Mouse (Mus musculus): ENCODE measurements around the gene Snrpb2.

The Snrpb2 gene

DNA sequence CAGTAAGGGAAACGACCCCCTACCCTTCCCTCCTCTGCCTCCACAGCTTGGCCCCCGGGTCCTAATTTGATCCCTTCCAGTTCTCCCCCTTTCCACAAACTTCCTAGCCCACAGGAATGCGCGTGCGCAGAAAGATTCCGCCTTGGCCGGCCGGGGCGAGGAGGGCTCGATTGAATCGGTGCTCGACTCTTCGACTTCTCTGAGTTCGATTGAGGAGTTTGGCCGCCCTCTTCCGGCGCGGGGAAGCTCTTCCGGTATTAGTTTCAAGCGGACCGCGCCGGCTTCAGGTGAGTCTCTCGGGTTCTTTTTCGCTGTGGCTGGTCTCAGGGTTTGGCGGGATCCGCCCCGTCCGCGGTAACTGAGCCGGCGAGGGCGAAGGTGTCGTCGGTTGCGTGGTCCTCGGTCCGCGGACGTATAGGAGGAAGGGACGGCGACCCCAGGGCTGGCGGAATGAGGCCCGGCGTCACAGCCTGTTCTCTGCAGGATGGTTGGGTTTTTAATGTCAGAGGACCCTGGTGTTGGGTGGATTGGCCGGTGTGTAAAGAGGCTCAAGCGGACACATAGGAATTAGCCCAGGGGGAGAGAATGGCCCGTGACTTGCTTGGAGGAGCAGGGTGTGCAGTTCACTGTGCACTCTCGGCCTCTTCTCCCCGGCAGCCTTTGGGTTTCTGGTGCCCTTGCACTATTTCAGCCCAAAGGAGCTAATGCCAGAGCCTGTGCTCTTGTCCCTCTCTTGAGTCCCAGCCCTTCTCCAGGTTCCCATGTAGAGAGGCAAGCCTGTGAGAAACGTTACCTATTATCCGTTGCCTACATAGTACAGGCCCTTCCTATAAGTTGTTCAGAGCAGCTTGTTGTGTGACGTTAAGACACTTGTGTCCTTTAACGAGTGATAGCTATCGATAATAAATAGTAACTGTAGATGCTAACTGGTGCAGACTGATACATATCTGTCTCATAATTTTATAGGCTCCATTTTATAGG is at the start of gene Snrpb2:
Snrpb2 (plus strand) TSS at position 228 of the 981 bp plus-strand sequence.
- in situ Hi-C loops (cut with MboI, MseI) = loop anchor here (10.0 kb wide), 1 partner anchor 158 kb away; the partner anchor contains the start of gene Kif16b

GRCm38 (mm10) chr2:143013057-143013456 is 49.8 kb upstream of the Snrpb2 start:
- in situ Hi-C loops (cut with MboI, MseI) = no loop called here

DNA sequence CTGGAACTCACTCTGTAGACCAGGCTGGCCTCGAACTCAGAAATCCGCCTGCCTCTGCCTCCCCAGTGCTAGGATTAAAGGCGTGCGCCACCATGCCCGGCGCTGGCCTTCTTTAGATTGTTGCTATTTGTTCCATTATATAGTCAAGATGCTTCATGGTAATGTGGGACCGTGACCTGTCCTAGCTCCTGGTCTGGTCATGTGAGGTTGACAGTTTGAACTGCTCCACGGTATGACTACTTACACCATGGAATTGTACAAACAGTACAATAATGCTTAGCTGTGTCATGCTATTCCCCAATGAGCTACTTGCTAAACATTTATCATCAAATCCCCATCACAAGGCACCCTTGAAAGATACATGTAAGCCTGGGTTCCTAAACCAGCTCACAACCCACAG is 44.8 kb upstream of the Snrpb2 start:
- in situ Hi-C loops (cut with MboI, MseI) = no loop called here

- in situ Hi-C loops (cut with MboI, MseI) = no loop called here
These were observed 44.2 kb upstream of the Snrpb2 start for GRCm38 (mm10) chr2:143018591-143019130.

- in situ Hi-C loops (cut with MboI, MseI) = no loop called here
These were observed 43.1 kb upstream of the Snrpb2 start for GRCm38 (mm10) chr2:143019727-143020126.

DNA sequence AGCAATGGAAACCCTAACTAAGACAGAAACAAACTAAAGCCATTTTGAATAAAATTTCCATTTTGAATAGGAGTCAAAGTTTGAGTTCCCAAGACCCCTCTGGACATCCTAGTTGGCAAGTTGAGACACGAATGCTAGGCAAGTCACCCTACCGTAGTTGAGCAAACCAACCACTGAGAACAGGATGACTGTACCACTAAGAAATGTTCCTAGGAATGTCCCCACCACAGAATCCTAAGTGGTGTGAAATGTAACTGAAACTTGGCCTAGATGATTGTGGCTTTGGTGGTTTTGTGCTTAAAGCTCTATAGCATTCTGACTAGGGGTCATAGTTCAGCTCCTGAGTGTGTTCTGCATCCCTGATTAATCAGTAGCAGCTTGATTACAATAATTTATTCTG is 39.5 kb upstream of the Snrpb2 start:
- in situ Hi-C loops (cut with MboI, MseI) = no loop called here

DNA sequence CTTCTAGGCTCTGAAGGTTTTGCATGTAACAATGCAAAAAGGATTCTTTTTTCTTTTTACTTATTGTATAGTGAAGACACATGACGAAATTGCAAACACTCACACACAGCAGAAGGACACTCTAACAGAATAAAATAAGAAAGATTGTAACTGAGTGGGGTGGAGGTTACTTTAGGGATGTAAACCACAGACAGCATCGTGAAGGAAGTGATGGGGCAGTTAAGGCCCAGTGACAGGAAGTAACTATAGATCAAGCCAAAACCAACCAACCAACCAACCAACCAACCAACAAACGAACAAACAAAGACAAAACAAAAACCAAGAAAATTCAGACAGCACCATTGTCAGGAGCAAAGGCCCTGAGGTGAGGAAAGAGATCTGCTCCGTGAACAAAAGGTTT is 38.6 kb upstream of the Snrpb2 start:
- in situ Hi-C loops (cut with MboI, MseI) = no loop called here

- in situ Hi-C loops (cut with MboI, MseI) = no loop called here
These were observed 31.6 kb upstream of the Snrpb2 start for GRCm38 (mm10) chr2:143031283-143031682.

GRCm38 (mm10) chr2:143032378-143033255 is 30.2 kb upstream of the Snrpb2 start:
- in situ Hi-C loops (cut with MboI, MseI) = no loop called here

GRCm38 (mm10) chr2:143034350-143035085 is 28.3 kb upstream of the Snrpb2 start:
- in situ Hi-C loops (cut with MboI, MseI) = no loop called here

DNA sequence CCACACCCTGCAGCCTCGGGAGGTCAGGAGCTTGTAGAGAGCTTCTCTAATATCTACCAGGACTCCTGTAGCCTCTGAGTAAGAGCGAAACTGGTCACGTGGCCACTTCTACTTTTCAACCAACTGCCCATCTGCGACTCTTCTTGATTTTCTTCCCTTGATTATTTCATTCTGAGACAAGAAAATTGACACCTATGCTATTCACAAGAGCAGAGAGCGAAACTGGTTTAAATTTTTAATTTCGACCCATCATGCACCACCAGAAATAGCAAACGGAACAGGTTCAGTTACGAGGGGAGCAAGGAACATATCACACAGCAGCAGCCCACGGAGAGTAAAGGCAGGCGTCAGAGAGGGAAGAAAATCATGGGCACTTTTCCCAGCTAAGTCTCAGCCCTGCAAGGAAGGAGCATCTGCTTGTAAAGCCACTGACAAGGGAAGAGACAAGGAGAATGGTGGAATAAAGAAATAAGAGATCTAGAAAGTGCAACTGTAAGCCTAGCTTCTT is 27.7 kb upstream of the Snrpb2 start:
- in situ Hi-C loops (cut with MboI, MseI) = no loop called here

DNA sequence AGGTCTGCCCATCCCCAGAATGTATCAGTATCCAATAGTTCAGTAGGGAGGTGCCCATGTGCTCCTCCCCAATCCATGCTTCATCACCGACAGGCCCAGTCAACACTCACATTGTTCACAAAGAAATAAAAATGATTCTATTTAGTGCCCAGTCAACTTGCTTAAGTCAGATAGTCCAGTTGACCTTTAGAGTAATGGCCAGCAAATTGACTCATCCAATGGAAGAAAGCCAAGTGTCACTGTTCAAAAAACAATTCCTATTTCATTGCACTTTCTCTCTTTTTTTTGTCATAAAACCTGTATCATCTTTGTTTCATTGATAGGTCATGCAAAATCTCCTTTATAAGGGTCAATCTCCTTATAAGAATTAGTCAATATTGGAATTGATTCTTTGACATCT is 21.2 kb upstream of the Snrpb2 start:
- in situ Hi-C loops (cut with MboI, MseI) = no loop called here

- in situ Hi-C loops (cut with MboI, MseI) = no loop called here
These were observed 7.6 kb upstream of the Snrpb2 start for GRCm38 (mm10) chr2:143055251-143055650.

DNA sequence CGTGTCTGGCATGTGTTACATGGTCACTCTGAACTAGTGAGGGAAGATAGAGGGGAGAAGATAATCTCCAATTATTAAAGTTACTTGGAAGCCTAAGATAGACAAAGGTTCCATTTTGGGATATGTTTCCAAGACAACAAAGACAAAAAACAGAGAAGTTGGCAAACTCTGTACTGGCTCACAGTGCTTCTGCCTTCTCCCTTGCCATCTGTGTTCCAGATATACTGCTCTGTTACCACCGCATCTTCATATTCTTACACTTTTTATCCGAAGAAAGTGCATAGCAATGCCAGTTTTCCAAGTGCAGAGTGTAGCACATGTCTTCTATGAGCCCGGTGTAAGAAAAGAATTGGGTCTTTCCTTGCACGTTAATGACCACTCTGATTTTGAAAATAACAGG is 6.1 kb upstream of the Snrpb2 start:
- in situ Hi-C loops (cut with MboI, MseI) = no loop called here

GRCm38 (mm10) chr2:143062432-143062811 is 417 bp upstream of the Snrpb2 start:
- in situ Hi-C loops (cut with MboI, MseI) = loop anchor here (10.0 kb wide), 1 partner anchor 158 kb away; the partner anchor contains the start of gene Kif16b

- in situ Hi-C loops (cut with MboI, MseI) = loop anchor here (10.0 kb wide), 1 partner anchor 161 kb away; the partner anchor contains the start of gene Kif16b
These were observed 3.1 kb downstream of the Snrpb2 start for GRCm38 (mm10) chr2:143065914-143066313.

GRCm38 (mm10) chr2:143078198-143078851 is 15.5 kb downstream of the Snrpb2 start, which contains the start of gene Otor:
Gene Otor, plus strand, starts transcription at chr2:143078473.
- in situ Hi-C loops (cut with MboI, MseI) = no loop called here

DNA sequence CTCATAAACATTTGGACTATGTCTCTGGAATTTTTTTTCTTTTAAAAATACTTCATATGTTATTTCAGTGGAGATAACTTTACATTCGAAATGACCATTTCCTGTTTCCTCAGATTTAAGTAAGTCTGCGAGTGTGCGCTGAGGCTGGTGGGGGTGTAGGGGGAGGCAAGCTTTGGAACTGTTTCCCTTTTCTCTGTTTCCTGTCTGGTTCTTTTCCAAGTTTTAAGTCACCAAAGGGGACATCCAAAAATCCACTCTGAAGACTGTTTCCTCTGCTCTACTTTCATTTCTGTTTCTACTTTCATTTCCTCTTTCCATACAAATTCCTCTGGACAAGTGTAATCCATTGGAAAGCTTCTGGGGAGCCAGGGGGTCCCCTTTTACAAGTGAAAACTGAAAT is 18.9 kb downstream of the Snrpb2 start:
- in situ Hi-C loops (cut with MboI, MseI) = no loop called here

GRCm38 (mm10) chr2:143084852-143085397 is 22.1 kb downstream of the Snrpb2 start:
- in situ Hi-C loops (cut with MboI, MseI) = no loop called here

DNA sequence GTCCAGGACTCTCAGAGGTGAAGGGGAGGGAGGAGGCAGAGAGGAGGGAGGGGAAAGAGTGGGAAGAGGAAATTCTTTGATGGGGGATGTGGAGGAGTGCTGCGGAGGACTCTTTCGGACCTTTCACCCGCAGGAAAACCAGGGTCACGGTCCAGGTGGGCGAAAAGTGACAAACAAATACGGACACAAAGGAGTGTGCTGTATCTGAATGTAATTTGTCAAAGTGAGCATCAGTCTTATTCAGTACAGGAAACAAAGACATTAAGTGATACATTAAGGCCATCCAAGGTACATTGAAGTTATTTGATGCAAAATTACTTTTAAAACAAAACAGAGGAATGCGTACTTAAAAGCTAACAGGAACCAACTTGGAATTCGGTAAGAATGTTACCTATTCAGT is 27.0 kb downstream of the Snrpb2 start:
- in situ Hi-C loops (cut with MboI, MseI) = no loop called here
